Mouse (Mus musculus) lung, embryonic 15.5 days (tissue): ENCODE results near the gene Taf9. TPM values are rescaled to one million over a fixed set of nuclear protein-coding genes. Genes with fewer than 3 reads are reported as not detected.

ENCODE experiments used
- ATAC-seq: fragments of 200-750 bp; cut with Nextera tagmentation; 2 replicates; pipeline ENCODE4 v1.8.0; 2017; ENCODE audit warnings: moderate number of reproducible peaks, borderline replicate concordance; ENCODE audit not compliant: low FRiP score, low TSS enrichment; ENCODE audit errors: extremely low read depth
- H3K27ac ChIP-seq: fragments of 300-500 bp; sonication (generic); 2 replicates; pipeline ENCODE4 v1.5.1; 2015; ENCODE audit warnings: moderate library complexity, mild to moderate bottlenecking, inconsistent platforms
- H3K27me3 ChIP-seq: fragments of 300-500 bp; sonication (generic); 2 replicates; pipeline ENCODE4 v1.6.1; 2015; ENCODE audit warnings: inconsistent platforms
- H3K36me3 ChIP-seq: fragments of 300-500 bp; sonication (generic); 2 replicates; pipeline ENCODE4 v1.6.1; 2015; ENCODE audit warnings: inconsistent platforms
- H3K4me1 ChIP-seq: fragments of 300-500 bp; sonication (generic); 2 replicates; pipeline ENCODE4 v1.6.1; 2015; ENCODE audit warnings: inconsistent platforms
- H3K4me2 ChIP-seq: fragments of 300-500 bp; sonication (generic); 2 replicates; pipeline ENCODE4 v1.6.1; 2015; ENCODE audit warnings: inconsistent platforms, mild to moderate bottlenecking, moderate library complexity
- H3K4me3 ChIP-seq: fragments of 300-500 bp; sonication (generic); 2 replicates; pipeline ENCODE4 v1.5.1; 2015; ENCODE audit warnings: mild to moderate bottlenecking, inconsistent platforms
- H3K9ac ChIP-seq: fragments of 300-500 bp; sonication (generic); 2 replicates; pipeline ENCODE4 v1.6.1; 2015; ENCODE audit warnings: inconsistent platforms
- H3K9me3 ChIP-seq: fragments of 300-500 bp; sonication (generic); 2 replicates; pipeline ENCODE4 v1.6.1; 2016; ENCODE audit warnings: inconsistent platforms
- WGBS: fragments of 180-500 bp; shearing (Covaris S2); methylation state at CpG from one replicate; pipeline ENCODE4 v1.1.7; 2015; 5-methylcytosine and 5-hydroxymethylcytosine counted together
- polyA plus RNA-seq: library from polyadenylated mRNA; unstranded; fragments of >200 nt; fragmentation: Nextera tagmentation; extraction: Ambion mirVana; gene quantifications from 2 replicates; pipeline ENCODE4 v1.2.1, GENCODE M21; 2015

The Taf9 gene
- polyA plus RNA-seq: 14.3 and 17.8 TPM in 2 replicates

DNA sequence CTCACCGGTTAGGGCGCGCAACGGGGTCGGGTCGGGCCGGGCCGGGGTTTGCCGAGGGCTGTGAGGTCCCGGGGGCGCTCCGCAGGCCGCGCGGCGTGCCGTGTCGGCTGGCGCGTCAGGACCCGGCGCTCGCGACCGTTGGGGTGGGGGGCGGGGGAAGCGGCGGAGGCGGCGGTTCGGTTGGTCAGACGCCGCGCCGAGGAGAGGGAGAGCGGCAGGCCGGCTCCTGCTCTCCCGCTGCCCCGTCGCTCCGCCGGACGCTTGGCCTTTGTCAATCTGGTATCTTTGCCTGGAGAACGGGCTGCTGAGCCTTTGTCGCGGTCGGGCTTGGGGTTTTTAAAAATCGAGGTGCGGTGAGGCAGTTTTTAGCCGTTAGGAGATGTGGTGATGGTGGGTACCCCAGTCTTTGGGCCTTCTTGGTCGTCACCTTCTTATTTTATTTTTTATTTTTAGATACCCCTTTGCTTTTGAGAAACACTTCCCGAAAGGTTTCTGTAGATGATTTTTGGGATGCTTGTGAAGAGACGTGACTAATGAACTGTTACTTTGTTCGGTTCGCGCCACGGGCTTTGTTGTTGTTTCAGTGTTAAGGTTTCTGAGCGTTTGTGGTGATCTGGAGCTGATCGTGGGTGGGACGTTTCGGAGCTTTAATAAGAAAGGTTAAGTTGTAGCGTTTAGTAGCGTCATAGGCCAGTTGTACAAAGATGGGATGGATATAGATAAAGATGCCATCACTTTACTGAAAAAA, at the start of gene Taf9:
Gene Taf9, plus strand, starts transcription at position 141 of the 748 bp plus-strand sequence.
- H3K4me3 ChIP-seq: peak within 1 kb of the TSS; percentile 83
- peak; percentile 61; the same call in 1 of the 2 replicates for ATAC-seq
- WGBS: under 1% methylated on average over 54 of the region's 63 CpGs
- H3K9me3 ChIP-seq: no peaks in the 10 kb centered on the region
- peak within 1 kb of the TSS; percentile 96 for H3K9ac ChIP-seq
- peak within 1 kb of the TSS; percentile 93 for H3K27ac ChIP-seq
- peaks cover 5% of the 10 kb centered on the region for H3K4me1 ChIP-seq
- peaks cover 19% of the 10 kb centered on the region for H3K36me3 ChIP-seq
- no peaks in the 10 kb centered on the region for H3K27me3 ChIP-seq
- peak within 1 kb of the TSS; percentile 77 for H3K4me2 ChIP-seq

DNA sequence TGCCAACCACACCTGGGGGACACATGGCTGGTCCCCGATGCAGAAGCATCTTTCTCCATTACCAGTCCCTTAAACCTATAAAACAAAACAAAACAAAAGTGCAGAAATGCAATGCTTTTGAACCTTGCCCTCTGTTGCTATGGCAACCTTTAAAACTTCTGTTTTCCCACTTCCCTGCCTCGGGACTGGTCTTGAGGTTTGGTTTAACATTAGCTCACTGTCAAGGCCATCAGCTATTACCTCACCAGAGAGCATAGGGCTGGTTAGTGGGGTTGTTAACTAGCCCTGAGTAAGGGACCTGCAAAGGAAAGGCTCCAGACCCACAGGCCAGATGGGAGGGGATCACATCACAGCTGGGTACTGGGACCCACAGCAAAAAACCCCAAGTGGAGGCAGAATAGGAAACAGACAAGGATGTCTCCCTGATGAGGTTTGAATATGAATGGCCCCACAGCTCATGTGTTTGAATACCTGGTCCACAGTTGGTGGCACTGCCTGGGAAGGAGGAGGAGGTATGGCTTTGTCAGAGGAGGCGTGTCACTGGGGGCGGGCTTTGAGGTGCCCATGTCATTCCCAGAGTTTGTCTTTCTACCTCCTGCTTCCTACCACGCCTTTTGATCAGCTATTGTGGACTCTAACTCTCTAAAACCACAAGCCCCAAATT, 49.0 kb upstream of the Taf9 start:
- Histone ChIP-seq H3K27ac (no peak overlapping the region), H3K4me3 (no peak overlapping the region), H3K9ac (no peak overlapping the region), H3K4me1 (no peaks in the 10 kb centered on the region), H3K9me3 (no peaks in the 10 kb centered on the region), H3K27me3 (no peaks in the 10 kb centered on the region), H3K36me3 (no peaks in the 10 kb centered on the region), H3K4me2 (no peak overlapping the region)
- no peak; the same call in 1 of the 2 replicates for ATAC-seq
- WGBS: 72% methylated on average over 5 of the region's 5 CpGs

DNA sequence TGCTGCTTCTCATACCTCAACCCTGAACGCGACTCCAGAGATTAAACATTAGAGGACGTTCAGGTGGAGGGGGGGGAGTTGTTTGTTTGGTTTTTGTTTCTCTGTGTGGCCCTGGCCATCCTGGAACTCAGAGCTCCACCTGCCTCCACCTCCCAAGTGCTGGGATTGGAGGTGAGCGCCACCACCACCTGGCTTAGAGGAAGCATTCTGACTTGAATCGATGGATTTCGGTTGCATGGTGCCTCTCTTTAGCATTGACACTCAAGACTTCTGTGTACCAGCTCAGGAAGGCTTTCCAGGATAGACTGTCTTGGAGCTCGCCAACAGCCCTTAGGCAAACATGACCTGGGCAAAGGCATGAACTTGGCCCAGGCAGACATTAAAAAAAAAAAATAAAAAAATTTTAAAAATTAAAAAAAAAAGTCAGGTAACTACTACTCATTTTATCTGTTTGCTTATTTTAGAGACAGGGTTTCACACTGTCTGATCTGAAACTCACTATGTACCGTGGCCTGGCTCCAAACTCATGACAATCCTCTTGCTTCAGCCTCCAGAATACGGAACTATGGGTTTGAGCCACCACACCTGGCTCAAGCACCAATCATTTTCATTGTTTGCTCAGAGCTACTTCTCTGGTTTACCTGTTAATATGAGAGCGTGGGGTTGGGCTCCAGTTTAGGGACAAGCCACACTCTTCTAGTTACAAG, 48.2 kb upstream of the Taf9 start:
- 76% methylated on average over 10 of the region's 10 CpGs for WGBS
- H3K9me3 ChIP-seq: no peaks in the 10 kb centered on the region
- H3K27me3 ChIP-seq: no peaks in the 10 kb centered on the region
- no peaks in the 10 kb centered on the region for H3K36me3 ChIP-seq
- no peak overlapping the region for H3K9ac ChIP-seq
- no peaks in the 10 kb centered on the region for H3K4me1 ChIP-seq
- no peak overlapping the region for H3K4me3 ChIP-seq
- no peak for ATAC-seq
- H3K4me2 ChIP-seq: no peak overlapping the region
- H3K27ac ChIP-seq: no peak overlapping the region

DNA sequence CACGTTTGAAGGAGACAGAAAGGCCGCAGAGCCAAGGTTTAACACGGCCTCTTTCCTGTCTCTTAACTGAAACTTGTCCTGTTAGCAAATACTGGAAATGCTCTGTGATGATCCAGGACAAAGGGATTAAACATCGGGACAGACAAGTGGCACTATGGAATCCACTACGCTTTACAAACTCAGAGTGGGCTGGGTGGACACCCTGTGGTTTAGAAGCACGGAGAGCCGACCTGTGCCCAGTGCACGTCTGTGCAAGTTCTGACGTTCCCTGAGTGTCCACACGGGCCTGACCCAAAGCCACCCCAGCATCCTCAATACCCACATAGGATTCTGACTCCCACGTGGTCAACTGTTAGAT, 47.7 kb upstream of the Taf9 start:
- Histone ChIP-seq H3K36me3 (no peaks in the 10 kb centered on the region), H3K9me3 (no peaks in the 10 kb centered on the region), H3K4me2 (no peak overlapping the region), H3K4me3 (no peak overlapping the region), H3K27me3 (no peaks in the 10 kb centered on the region), H3K4me1 (no peaks in the 10 kb centered on the region), H3K27ac (no peak overlapping the region), H3K9ac (no peak overlapping the region)
- 78% methylated on average over 11 of the region's 11 CpGs for WGBS
- no peak for ATAC-seq

DNA sequence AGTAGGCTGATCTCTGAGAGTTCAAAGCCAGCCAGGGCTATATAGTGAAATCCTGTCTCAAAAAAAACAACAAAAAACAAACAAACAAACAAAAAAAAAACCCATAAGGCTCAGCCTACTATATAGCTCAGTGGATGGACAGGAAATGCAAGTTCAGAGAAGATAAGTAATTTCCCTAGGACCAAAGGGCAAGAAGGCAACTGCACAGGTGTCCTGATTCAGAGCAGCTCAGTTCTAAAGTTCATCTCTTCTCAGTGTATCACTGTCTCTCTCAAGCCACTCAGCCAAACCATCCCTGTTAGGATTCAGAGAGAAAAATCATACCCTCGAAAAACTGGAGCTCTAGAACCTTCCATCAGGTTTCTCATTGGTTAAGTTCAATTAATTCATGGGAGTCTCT, 45.5 kb upstream of the Taf9 start:
- no peaks in the 10 kb centered on the region for H3K36me3 ChIP-seq
- no peak for ATAC-seq
- no peak overlapping the region for H3K4me2 ChIP-seq
- no peak overlapping the region for H3K4me3 ChIP-seq
- 71% methylated on average over 1 of the region's 1 CpGs for WGBS
- no peaks in the 10 kb centered on the region for H3K9me3 ChIP-seq
- H3K27ac ChIP-seq: no peak overlapping the region
- H3K27me3 ChIP-seq: no peaks in the 10 kb centered on the region
- no peak overlapping the region for H3K9ac ChIP-seq
- no peaks in the 10 kb centered on the region for H3K4me1 ChIP-seq

DNA sequence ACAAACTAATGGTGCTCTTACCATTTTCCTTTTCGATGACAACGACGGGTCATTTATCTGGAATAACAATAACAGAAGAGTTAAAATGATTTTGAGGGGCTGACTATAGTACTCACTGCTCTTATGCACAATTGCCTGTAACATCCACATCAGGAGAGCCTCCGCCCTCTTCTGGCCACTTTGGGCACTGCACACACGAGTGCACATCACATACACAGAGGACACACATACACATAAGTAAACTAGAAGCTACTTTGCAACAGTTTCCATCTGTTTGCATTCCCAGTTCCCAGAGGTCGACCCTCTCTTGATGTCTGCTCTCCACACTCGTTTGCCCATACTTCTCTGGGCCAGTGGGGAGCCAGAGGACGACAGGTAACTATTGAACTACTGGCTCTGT, 43.6 kb upstream of the Taf9 start:
- no peaks in the 10 kb centered on the region for H3K4me1 ChIP-seq
- H3K9ac ChIP-seq: no peak overlapping the region
- H3K27ac ChIP-seq: no peak overlapping the region
- 82% methylated on average over 8 of the region's 8 CpGs for WGBS
- 0 out of 2 replicates have a peak, but pooled peaks cover 5% of the 10 kb centered on the region for H3K36me3 ChIP-seq
- H3K4me2 ChIP-seq: no peak overlapping the region
- H3K9me3 ChIP-seq: no peaks in the 10 kb centered on the region
- H3K4me3 ChIP-seq: no peak overlapping the region
- no peaks in the 10 kb centered on the region for H3K27me3 ChIP-seq
- no peak for ATAC-seq

DNA sequence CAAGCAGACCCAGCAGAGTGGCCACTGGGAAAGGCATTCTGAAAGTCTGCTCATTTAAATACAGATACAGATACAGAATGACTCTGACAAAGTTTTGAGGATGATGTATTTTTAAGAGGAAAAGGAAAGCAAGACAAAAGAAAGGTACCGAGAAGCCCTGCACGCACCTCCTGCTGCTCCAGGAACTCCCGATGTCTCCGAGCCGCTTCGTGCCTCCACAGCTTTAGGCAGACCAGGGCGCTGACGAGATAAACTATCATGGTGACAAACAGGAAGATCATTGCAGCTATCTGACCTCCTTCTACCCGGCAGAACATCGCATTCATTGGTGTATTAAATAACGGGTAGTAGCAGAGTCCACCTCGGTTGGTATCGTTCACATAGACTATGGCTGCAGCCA, 40.1 kb upstream of the Taf9 start:
- no peaks in the 10 kb centered on the region for H3K4me1 ChIP-seq
- 0 out of 2 replicates have a peak, but pooled peaks cover 5% of the 10 kb centered on the region for H3K36me3 ChIP-seq
- H3K9me3 ChIP-seq: no peaks in the 10 kb centered on the region
- ATAC-seq: no peak
- H3K27ac ChIP-seq: no peak overlapping the region
- H3K4me2 ChIP-seq: no peak overlapping the region
- WGBS: 91% methylated on average over 13 of the region's 13 CpGs
- no peak overlapping the region for H3K4me3 ChIP-seq
- H3K9ac ChIP-seq: no peak overlapping the region
- H3K27me3 ChIP-seq: no peaks in the 10 kb centered on the region

DNA sequence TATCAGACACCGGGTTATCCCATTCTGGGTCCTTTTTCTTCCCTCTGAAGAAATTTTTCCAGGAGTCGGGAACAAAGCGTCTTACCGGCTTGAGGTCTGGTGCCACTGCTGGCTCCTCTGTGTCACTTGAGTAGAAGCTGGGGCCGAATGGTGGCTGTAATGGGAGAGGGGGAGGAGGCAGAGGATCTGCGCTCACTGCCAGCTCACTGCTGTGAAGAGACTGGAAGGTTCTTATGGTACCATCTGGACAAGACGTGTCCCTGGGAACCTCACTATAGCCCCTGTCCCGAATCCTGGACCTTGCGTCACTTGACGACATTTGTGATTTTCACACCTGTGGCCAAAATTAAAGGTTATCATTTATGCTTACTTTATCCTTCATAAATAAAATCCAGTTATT, 39.1 kb upstream of the Taf9 start:
- no peak overlapping the region for H3K27ac ChIP-seq
- no peak overlapping the region for H3K4me2 ChIP-seq
- H3K4me1 ChIP-seq: no peaks in the 10 kb centered on the region
- peaks cover 5% of the 10 kb centered on the region for H3K36me3 ChIP-seq
- no peak overlapping the region for H3K4me3 ChIP-seq
- H3K9me3 ChIP-seq: no peaks in the 10 kb centered on the region
- no peak overlapping the region for H3K9ac ChIP-seq
- WGBS: 92% methylated on average over 10 of the region's 10 CpGs
- peaks cover 6% of the 10 kb centered on the region; the same call in 1 of the 2 replicates for H3K27me3 ChIP-seq
- ATAC-seq: no peak

DNA sequence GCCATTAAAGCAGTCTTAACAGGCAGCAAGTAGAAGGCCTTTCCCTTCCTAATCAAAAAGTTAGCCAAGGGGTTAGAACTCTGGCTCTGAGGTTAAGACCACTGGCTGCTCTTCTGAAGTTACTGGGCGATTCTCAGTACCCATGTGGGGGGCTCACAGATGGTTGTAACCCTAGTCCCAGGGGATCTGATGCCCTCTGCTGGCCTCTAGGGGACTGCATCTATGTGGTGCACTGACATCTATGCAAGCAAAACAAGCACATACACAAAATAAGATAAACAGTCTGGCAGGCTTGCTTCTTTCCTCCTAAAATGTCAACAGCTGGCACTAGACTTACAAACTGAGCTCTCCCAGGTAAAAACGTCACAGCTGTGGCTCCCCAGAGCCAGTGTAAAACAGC, 38.5 kb upstream of the Taf9 start:
- 38% methylated on average over 2 of the region's 2 CpGs for WGBS
- H3K4me2 ChIP-seq: no peak overlapping the region
- H3K4me3 ChIP-seq: no peak overlapping the region
- no peaks in the 10 kb centered on the region for H3K4me1 ChIP-seq
- H3K27me3 ChIP-seq: peaks cover 11% of the 10 kb centered on the region
- H3K36me3 ChIP-seq: peaks cover 11% of the 10 kb centered on the region
- no peak overlapping the region for H3K27ac ChIP-seq
- no peak for ATAC-seq
- H3K9ac ChIP-seq: no peak overlapping the region
- H3K9me3 ChIP-seq: no peaks in the 10 kb centered on the region

DNA sequence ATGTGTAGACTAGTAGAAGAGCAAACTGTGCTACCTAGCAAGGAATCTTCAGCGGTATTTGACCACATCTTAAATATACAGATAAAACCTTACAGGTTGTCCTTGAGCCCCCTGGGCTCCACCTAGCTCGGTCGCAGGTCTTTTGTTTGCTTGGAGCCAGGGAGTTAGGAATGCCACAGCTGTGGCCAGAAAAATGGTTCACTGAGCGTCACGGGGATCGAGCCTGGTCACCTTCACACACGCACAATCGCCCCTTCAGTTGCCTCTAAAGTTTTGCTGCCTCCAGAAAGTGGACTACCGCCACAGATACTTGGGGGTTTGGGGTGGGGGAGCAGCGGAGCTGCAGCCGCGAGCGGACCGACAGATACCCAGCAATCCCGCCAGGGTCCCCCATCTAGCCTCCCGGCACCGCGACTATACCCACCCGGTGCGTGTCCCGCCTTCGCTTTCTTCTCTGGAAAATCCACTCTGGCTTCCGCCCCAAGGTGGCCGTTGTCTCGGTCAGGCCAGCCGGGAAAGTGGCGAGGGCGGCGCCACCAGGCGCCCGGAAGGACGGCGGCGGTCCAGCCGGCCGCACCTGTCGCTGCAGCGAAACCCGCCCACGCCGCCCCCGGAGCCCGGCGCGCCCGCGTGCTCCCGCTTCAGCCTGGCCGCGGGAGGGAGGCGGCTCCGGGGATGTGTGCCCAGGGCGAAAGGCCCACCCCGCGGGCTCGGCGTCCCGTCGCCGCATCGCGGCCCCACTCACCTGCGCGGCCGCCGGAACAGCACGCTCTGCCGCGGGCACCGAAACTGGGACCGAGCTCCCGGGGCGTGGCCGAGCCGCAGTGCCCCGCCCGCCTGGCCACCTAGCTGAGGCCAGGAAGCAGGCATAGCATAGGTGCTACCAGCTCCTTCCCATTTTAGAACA, 34.9 kb upstream of the Taf9 start, which contains the start of gene Marveld2:
Gene Marveld2, minus strand, starts transcription at position 791 of the 907 bp plus-strand sequence.
- peaks cover 11% of the 10 kb centered on the region for H3K27me3 ChIP-seq
- H3K9ac ChIP-seq: peak within 1 kb of the TSS; percentile 50
- H3K36me3 ChIP-seq: peaks cover 30% of the 10 kb centered on the region
- 6% methylated on average over 70 of the region's 77 CpGs for WGBS
- no peaks in the 10 kb centered on the region for H3K4me1 ChIP-seq
- H3K4me3 ChIP-seq: peak within 1 kb of the TSS; percentile 59
- H3K27ac ChIP-seq: peak within 1 kb of the TSS; percentile 87
- H3K4me2 ChIP-seq: peak within 1 kb of the TSS; percentile 74
- no peaks in the 10 kb centered on the region for H3K9me3 ChIP-seq
- ATAC-seq: peak; percentile 84

DNA sequence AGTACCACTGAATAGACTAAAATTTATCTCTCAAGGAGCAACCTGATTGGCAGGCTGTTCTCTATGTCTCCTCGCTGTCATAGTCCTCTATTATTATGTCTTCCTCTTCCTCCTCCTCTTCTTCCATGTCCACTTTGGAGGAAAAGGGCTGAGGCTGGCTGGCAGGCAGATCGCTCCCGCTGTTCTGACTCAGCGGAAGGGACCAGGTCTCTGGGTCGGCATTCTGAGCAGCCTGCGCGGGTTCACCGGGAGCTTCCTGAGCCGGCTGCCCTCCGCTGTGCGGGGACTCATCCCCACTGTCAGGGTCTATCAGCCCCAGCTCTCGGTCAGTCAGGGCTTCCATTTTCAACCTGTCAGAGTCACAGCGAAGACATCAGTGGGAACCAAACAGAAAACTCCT, 33.8 kb upstream of the Taf9 start:
- Histone ChIP-seq H3K27me3 (peaks cover 11% of the 10 kb centered on the region), H3K4me1 (no peaks in the 10 kb centered on the region), H3K36me3 (peaks cover 32% of the 10 kb centered on the region), H3K4me3 (no peak overlapping the region), H3K27ac (no peak overlapping the region), H3K9me3 (no peaks in the 10 kb centered on the region), H3K4me2 (no peak overlapping the region), H3K9ac (no peak overlapping the region)
- ATAC-seq: no peak
- 84% methylated on average over 13 of the region's 13 CpGs for WGBS
